Mouse (Mus musculus) forebrain, embryonic 12.5 days (tissue): Measurements from ENCODE around the gene Zfyve21. TPM values are rescaled to one million over a fixed set of nuclear protein-coding genes. Genes with fewer than 3 reads are reported as not detected.

Source experiments
- ATAC-seq: fragments of 200-750 bp; cut with Nextera tagmentation; 2 replicates; pipeline ENCODE4 v1.8.0; 2017; ENCODE audit warnings: moderate TSS enrichment; ENCODE audit not compliant: low FRiP score
- H3K27ac ChIP-seq: fragments of 300-500 bp; sonication (generic); 2 replicates; pipeline ENCODE4 v1.5.1; 2016; ENCODE audit warnings: mild to moderate bottlenecking
- H3K27me3 ChIP-seq: fragments of 300-500 bp; sonication (generic); 2 replicates; pipeline ENCODE4 v1.6.1; 2016; ENCODE audit warnings: mild to moderate bottlenecking
- H3K36me3 ChIP-seq: fragments of 300-500 bp; sonication (generic); replicated peaks from 2 replicates; pipeline ENCODE4 v1.6.1; 2016; ENCODE audit warnings: mild to moderate bottlenecking
- H3K4me1 ChIP-seq: fragments of 300-500 bp; sonication (generic); 2 replicates; pipeline ENCODE4 v1.6.1; 2016
- H3K4me2 ChIP-seq: fragments of 300-500 bp; sonication (generic); 2 replicates; pipeline ENCODE4 v1.6.1; 2016; ENCODE audit warnings: mild to moderate bottlenecking, moderate library complexity
- H3K4me3 ChIP-seq: fragments of 300-500 bp; sonication (generic); replicated peaks from 2 replicates; pipeline ENCODE4 v1.5.1; 2016; ENCODE audit warnings: mild to moderate bottlenecking
- H3K9ac ChIP-seq: fragments of 300-500 bp; sonication (generic); 2 replicates; pipeline ENCODE4 v1.6.1; 2016; ENCODE audit warnings: mild to moderate bottlenecking
- H3K9me3 ChIP-seq: fragments of 300-500 bp; sonication (generic); 2 replicates; pipeline ENCODE4 v1.6.1; 2016
- WGBS: fragments of 180-500 bp; shearing (Covaris S2); methylation state at CpG from one replicate; pipeline ENCODE4 v1.1.7; 2016; 5-methylcytosine and 5-hydroxymethylcytosine counted together
- polyA plus RNA-seq: library from polyadenylated mRNA; unstranded; fragments of >200 nt; fragmentation: Nextera tagmentation; extraction: Ambion mirVana; gene quantifications from 2 replicates; pipeline ENCODE4 v1.2.1, GENCODE M21; 2016

The Zfyve21 gene
- polyA plus RNA-seq, 1 experiment from 2014 or later: 55.0 TPM

DNA sequence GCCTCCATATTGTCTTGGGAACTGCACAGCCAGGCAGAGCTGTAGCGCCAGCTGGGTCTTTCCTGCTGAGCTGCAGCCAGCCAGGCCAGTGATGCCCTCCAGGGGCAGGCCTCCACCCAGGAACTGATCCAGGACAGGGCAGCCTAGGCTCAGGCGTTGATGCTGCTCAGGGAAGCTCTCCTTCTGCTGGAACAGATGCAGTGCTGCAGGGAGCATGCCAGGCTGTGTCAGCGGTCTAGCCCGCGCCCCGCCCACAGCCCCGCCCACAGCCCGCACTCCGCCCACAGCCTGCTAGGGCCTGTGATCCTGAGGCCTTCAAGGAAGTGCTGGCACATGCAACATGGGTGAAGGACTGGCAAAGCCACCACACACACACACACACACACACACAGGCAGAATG lies 4.2 kb upstream of the Zfyve21 start:
- Histone ChIP-seq H3K27me3 (no peaks in the 10 kb centered on the region), H3K9me3 (no peaks in the 10 kb centered on the region), H3K4me3 (0 out of 2 replicates have a peak overlapping the region, but pooled peaks have one; percentile 8), H3K4me1 (peaks cover 31% of the 10 kb centered on the region), H3K36me3 (peaks cover 45% of the 10 kb centered on the region), H3K4me2 (peak overlapping the region; percentile 15; the same call in 1 of the 2 replicates), H3K9ac (no peak overlapping the region), H3K27ac (peak overlapping the region; percentile 68)
- 3% methylated on average over 9 of the region's 9 CpGs for WGBS
- ATAC-seq: no peak

DNA sequence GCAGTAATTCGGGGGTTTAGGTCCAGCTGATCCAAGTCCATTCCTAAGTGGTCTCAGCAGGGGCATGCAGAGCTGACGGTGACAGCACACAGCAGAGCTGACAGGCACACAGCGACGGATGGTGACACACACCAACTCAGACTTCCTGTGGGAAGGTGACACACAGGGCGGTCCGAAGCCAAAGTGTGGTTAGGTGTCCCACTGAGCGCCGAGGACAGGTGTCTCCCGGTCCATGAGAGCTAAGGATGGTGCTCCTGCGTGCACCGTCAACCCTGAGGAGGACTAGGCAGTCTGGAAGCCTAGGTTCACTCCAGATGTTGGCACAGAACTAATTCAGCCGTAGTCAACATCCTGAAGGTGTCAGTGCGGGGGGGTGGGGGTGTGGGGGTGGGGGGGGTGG lies 1.9 kb upstream of the Zfyve21 start:
- no peak overlapping the region for H3K27ac ChIP-seq
- no peak overlapping the region for H3K4me3 ChIP-seq
- H3K4me1 ChIP-seq: peaks cover 52% of the 10 kb centered on the region
- peaks cover 22% of the 10 kb centered on the region for H3K36me3 ChIP-seq
- no peak for ATAC-seq
- H3K4me2 ChIP-seq: no peak overlapping the region
- no peaks in the 10 kb centered on the region for H3K9me3 ChIP-seq
- peak overlapping the region; percentile 68; the same call in 1 of the 2 replicates for H3K9ac ChIP-seq
- no peaks in the 10 kb centered on the region for H3K27me3 ChIP-seq
- WGBS: 88% methylated on average over 13 of the region's 13 CpGs

DNA sequence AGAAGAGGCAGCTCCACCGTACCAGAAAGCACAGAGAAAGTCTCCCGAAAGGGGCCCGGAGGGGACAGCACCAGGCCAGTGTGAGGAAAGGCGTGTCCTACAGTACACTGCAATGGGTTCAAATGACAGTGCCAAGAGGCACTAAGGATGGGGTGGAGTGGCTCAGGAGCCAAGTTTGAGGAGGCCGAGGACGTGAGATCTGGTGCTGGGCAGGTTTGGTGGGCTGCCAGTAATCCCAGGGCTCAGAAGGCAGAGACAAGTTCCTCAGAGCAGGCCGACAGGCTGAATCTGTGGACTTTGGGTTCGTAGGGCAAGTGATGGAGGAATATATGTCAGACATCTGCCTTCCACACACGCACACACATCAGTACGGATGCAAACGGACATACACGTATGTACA lies 1.4 kb upstream of the Zfyve21 start:
- Histone ChIP-seq H3K9ac (peak overlapping the region; percentile 68), H3K27ac (no peak overlapping the region), H3K4me3 (peak overlapping the region; percentile 55), H3K4me2 (peak overlapping the region; percentile 88), H3K9me3 (no peaks in the 10 kb centered on the region), H3K36me3 (peaks cover 20% of the 10 kb centered on the region), H3K4me1 (peaks cover 52% of the 10 kb centered on the region), H3K27me3 (no peaks in the 10 kb centered on the region)
- WGBS: 72% methylated on average over 12 of the region's 12 CpGs
- ATAC-seq: no peak

DNA sequence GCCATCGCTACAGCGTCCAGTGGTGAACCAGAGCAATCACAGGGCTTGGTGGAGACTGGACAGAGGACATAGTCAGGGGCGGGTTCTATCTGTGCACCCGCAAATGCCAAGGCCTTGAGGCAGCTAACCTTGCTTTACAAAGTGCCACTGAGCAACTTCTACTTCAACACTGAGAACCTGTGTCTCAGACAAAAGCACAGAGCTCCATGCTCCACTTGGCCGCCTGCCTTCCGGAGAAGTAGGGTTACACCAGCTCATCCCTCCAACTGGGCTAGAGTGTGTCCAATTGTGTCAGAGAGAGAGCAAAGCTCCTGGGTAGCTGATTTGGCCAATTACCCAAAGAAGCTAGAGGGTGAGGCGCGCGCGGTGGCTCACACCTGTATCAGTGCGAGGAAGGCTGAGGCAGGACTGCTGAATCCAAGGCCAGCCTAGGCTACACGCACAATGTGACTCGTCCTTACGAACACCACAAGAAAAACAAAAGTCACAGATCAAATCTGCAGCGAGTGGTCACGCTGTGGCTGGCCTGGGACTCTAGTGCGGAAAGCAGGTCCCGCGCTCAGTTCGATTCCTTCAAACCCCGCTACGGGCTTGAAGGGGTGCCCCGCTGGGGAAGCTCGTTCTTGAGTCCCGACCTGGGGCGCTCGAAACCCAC lies 732 bp upstream of the Zfyve21 start:
- peak overlapping the region; percentile 68 for H3K9ac ChIP-seq
- no peaks in the 10 kb centered on the region for H3K27me3 ChIP-seq
- H3K4me1 ChIP-seq: peaks cover 52% of the 10 kb centered on the region
- peak overlapping the region; percentile 55 for H3K4me3 ChIP-seq
- peak overlapping the region; percentile 88 for H3K4me2 ChIP-seq
- peak; percentile 2; the same call in 1 of the 2 replicates for ATAC-seq
- WGBS: 5% methylated on average over 27 of the region's 27 CpGs
- H3K36me3 ChIP-seq: peaks cover 16% of the 10 kb centered on the region
- no peak overlapping the region for H3K27ac ChIP-seq
- no peaks in the 10 kb centered on the region for H3K9me3 ChIP-seq

DNA sequence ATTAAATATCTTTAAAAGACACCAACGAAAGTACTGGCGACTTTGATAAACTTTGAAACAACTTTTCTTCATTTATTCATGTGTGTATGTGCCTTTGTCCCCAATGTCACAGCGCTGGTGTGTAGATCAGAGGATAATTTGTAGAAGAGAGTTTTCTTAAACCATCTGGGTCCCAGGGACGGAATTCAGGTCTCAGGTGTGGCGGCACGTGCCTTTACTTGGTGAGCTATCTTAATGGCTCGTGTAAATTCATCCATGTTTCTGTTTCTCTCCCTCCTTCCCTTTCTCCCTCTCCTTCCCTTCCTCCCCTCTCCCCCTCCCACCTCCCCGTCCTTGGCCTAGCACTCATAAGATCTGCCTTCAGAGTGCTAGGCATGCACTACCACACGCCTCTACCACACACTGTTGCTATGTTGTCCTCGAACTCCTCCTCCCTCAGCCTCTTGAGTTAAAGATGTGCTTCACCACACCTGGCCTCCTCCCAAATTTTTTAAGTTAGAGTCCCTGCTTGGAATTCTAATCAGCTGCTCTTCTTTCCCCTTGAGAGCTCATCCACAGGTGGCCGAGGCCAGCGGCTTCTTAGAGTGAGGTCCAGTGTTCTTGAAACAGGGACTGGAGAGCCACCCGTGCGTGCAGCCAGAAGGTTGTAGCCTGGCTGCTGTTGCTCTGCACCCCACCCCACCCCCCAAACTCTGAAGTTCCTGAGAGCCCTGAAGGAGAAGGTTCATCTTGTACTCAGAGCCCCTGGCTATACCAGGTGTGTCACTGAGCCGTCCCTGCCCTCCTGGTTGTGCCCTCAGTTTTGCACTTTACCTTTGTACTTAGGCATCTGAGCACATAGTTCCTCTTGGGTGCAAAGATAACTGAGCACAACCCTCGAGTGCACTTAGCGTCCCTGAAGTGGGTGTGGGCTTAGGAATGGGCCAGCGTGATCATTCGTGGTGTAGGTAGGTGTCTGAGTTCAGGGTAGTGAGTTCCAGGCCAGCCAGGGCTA lies 1.1 kb downstream of the Zfyve21 start:
- Histone ChIP-seq H3K4me3 (peak overlapping the region; percentile 77), H3K4me1 (peaks cover 42% of the 10 kb centered on the region), H3K27me3 (no peaks in the 10 kb centered on the region), H3K9ac (peak overlapping the region; percentile 80), H3K36me3 (peaks cover 4% of the 10 kb centered on the region; the same call in 1 of the 2 replicates), H3K4me2 (peak overlapping the region; percentile 82), H3K27ac (no peak overlapping the region), H3K9me3 (no peaks in the 10 kb centered on the region)
- 26% methylated on average over 19 of the region's 19 CpGs for WGBS
- ATAC-seq: no peak

DNA sequence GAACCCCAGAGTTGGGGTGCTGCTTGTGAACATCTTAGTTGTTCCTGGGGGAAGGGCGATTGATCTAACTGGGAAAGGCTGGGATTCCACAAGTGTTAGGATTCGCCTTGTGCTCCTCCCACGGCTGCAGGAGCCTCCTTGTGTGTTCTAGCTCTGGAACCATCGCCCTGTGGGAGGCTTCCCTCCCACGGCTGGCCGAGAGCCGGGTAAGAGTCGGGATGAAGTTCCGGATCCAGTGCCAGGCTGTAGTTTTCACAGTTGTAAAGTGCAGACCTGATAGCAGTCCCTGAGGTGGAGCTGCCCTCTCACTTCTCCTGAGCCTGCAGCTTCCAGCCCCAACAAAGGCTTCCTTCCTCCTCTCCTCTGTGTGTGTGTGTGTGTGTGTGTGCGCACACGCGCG lies 2.6 kb downstream of the Zfyve21 start:
- no peak overlapping the region for H3K9ac ChIP-seq
- 0 out of 2 replicates have a peak, but pooled peaks cover 4% of the 10 kb centered on the region for H3K36me3 ChIP-seq
- H3K4me3 ChIP-seq: no peak overlapping the region
- H3K27ac ChIP-seq: no peak overlapping the region
- H3K9me3 ChIP-seq: no peaks in the 10 kb centered on the region
- H3K4me1 ChIP-seq: peaks cover 40% of the 10 kb centered on the region
- WGBS: 72% methylated on average over 13 of the region's 13 CpGs
- no peaks in the 10 kb centered on the region for H3K27me3 ChIP-seq
- no peak for ATAC-seq
- peak overlapping the region; percentile 17; the same call in 1 of the 2 replicates for H3K4me2 ChIP-seq

DNA sequence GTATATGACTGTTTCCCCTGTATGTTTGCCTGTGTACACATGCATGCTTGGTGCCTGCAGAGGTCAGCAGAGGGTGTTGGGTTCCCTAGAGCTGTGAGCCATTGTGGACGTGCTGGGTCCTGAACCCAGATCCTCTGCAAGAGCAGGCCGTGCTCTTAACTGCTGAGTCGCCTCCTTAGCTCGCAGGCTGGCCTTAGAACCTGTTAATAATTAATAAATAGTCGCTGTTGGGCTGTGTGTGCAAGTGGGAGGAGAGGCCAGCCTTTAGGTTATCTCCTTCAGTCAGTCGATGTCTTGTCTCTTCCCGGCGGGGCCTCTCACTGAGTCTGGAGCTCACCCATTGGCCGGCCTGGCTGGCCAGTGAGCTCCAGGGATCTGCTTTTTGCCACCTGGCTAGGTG lies 3.0 kb downstream of the Zfyve21 start:
- Histone ChIP-seq H3K36me3 (0 out of 2 replicates have a peak, but pooled peaks cover 4% of the 10 kb centered on the region), H3K4me3 (no peak overlapping the region), H3K9me3 (no peaks in the 10 kb centered on the region), H3K27ac (no peak overlapping the region), H3K4me2 (no peak overlapping the region), H3K4me1 (peaks cover 38% of the 10 kb centered on the region), H3K9ac (no peak overlapping the region), H3K27me3 (no peaks in the 10 kb centered on the region)
- WGBS: 86% methylated on average over 9 of the region's 9 CpGs
- no peak for ATAC-seq

DNA sequence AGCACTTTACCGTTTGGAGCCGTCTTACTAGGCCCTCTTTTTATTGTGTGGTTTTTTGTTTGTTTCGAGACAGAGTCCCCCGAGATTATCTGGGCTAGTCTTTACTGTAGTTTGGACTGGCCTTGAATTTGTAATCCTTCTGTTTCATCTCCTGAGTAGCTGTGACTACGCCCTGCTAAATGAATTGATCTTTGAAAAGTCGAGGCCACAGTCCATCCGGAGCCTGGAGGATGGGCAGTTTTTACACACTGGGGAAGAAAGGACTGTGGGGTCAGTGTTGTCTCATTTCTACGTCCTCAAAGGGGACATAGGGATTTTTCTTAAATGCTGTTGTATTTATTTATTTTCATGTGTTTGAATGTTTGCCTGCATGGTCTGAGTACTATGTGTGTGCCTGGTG lies 4.0 kb downstream of the Zfyve21 start:
- H3K27me3 ChIP-seq: no peaks in the 10 kb centered on the region
- H3K9me3 ChIP-seq: no peaks in the 10 kb centered on the region
- H3K4me2 ChIP-seq: no peak overlapping the region
- H3K4me1 ChIP-seq: peaks cover 28% of the 10 kb centered on the region
- H3K9ac ChIP-seq: no peak overlapping the region
- H3K27ac ChIP-seq: no peak overlapping the region
- no peak overlapping the region for H3K4me3 ChIP-seq
- WGBS: 91% methylated on average over 8 of the region's 8 CpGs
- H3K36me3 ChIP-seq: 0 out of 2 replicates have a peak, but pooled peaks cover 4% of the 10 kb centered on the region
- ATAC-seq: no peak

DNA sequence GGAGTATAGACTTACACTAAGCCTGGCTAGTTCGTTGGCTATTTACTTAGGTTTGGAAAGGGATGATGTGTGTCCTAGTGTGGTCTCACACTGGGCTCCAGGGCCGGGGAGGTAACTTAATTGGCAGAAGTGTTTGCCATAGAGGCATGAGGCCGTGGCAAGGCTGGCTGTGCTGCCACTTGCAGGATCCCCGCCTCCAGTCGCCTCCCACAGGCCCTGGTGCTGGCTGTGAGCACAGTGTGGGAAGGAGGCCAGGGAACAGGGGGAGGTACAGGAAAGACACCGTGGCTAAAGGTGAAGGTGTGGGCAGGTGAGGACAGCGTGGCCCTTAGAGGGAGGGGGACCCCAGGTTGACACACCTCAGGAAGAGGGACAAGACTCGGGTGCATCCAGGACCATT lies 6.0 kb downstream of the Zfyve21 start:
- Histone ChIP-seq H3K4me3 (no peak overlapping the region), H3K9me3 (no peaks in the 10 kb centered on the region), H3K4me2 (no peak overlapping the region), H3K27ac (no peak overlapping the region), H3K4me1 (peaks cover 20% of the 10 kb centered on the region), H3K27me3 (no peaks in the 10 kb centered on the region), H3K36me3 (peaks cover 21% of the 10 kb centered on the region), H3K9ac (no peak overlapping the region)
- 89% methylated on average over 8 of the region's 8 CpGs for WGBS
- ATAC-seq: no peak

DNA sequence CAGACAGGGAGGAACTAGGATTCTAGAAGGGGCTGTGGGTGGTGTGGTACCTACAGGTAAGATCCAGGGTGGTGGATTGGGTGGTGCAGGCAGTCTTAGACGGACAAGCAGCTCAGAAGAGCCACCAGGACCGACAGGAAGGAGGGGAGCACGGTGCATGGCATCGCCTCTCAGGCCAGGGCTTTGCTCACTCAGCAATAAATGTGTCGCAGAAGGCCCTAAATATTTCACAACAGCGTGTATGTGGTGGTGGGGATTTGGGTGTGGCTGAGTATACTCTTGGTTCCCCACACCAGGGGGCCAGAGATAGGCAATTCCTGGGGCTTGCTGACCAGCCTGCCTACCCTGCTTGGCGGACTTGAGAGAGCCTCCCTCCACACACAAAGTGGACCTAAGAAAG lies 6.7 kb downstream of the Zfyve21 start:
- H3K36me3 ChIP-seq: peaks cover 29% of the 10 kb centered on the region
- no peak overlapping the region for H3K4me3 ChIP-seq
- H3K4me1 ChIP-seq: peaks cover 12% of the 10 kb centered on the region
- 77% methylated on average over 7 of the region's 7 CpGs for WGBS
- no peak for ATAC-seq
- no peak overlapping the region for H3K9ac ChIP-seq
- no peaks in the 10 kb centered on the region for H3K27me3 ChIP-seq
- H3K9me3 ChIP-seq: no peaks in the 10 kb centered on the region
- H3K27ac ChIP-seq: no peak overlapping the region
- H3K4me2 ChIP-seq: no peak overlapping the region

DNA sequence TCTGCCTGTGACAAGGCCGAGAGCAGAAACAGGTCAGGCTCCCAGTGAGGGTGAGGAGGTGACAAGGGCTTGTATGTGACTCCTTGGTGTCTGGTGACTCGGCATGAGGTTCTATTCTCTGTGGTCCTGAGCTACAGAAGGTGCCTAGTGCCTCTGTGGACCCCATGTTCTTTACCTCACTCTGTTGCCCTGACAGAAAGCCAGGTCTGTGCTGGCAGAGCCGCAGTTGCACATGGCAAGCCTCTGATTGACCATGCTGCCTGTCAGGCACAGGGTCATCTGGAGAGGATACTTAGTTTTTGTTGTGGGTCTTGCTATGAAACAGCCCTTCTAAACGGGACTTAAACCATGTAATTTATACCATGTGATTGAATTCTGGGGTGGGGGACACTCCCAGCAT lies 8.0 kb downstream of the Zfyve21 start:
- H3K4me1 ChIP-seq: no peaks in the 10 kb centered on the region
- no peaks in the 10 kb centered on the region for H3K9me3 ChIP-seq
- no peak overlapping the region for H3K9ac ChIP-seq
- no peak overlapping the region for H3K4me2 ChIP-seq
- H3K4me3 ChIP-seq: no peak overlapping the region
- H3K36me3 ChIP-seq: peaks cover 40% of the 10 kb centered on the region
- no peaks in the 10 kb centered on the region for H3K27me3 ChIP-seq
- WGBS: 77% methylated on average over 4 of the region's 4 CpGs
- H3K27ac ChIP-seq: no peak overlapping the region
- no peak for ATAC-seq

DNA sequence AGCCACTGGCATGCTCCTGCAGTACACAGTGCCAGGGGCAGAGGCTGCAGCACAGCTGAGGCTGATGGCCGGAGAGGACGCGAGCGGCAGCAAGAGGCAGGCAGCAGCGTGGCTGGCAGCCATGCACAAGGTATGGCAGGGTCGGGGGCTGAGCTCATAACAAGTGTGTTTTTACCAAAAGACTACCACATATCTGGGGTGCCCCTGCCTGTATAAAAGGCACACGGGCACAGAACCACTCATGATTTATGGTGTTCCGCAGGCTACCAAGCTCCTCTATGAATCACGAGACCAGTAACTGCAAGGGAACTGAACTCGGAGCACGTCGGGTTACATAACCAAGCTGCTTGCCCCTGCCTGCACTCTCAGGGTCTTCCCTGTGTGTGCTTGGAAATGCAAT lies 13.6 kb downstream of the Zfyve21 start:
- peaks cover 77% of the 10 kb centered on the region for H3K36me3 ChIP-seq

More for the DNA sequence above, 13.6 kb downstream of the Zfyve21 start:
- Histone ChIP-seq H3K4me1 (no peaks in the 10 kb centered on the region; the same call in 1 of the 2 replicates), H3K27me3 (no peaks in the 10 kb centered on the region), H3K4me2 (no peak overlapping the region), H3K9ac (no peak overlapping the region), H3K9me3 (no peaks in the 10 kb centered on the region), H3K27ac (no peak overlapping the region), H3K4me3 (no peak overlapping the region)
- ATAC-seq: no peak
- 95% methylated on average over 12 of the region's 12 CpGs for WGBS
